Mouse (Mus musculus) NIH3T3 (cell line): ENCODE results near the gene Lrig1.

ENCODE experiments used
- DNase-seq: peaks from one replicate; pipeline ENCODE4 v3.0.0-alpha.2; 2012; ENCODE audit warnings: low read depth

Gene Lrig1

DNA sequence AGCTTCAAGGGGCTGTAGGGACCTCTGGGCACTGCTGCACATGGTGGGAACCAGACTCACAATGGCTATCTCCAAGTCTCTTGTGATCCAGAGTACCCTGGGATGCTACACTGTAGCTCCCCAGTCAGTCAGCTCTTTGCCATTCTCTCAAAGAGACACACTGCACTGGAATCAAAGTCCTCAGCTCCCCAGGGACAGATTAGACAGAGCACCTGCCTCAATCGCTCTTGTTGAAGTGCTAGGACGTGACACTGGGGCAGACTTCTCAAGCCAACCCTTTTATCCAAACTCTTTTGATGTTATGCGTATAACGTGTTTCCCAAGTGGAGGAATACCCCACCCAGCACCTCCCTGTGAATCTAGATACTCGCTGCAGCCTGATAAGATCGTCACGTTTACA lies 23.7 kb downstream of the Lrig1 start:
- DNase-seq, result no peak

DNA sequence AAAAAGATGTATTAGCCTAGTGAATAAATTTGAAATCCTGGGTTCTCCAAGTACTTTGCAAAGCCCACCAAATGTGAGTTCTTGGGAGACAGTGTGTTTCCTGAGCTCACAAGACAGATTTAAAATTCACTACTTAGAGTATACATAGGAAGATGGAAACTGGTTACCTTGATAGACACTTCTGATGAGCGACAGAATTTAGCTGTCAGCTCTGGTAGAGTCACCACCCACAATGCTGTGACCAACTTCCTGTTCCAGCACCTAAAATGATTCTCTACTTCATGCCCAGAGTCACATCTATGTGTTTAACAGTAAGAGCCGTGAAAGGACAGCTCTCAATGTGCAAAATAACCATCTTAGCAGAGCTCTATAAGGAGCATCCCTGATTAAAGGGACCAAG lies 27.5 kb downstream of the Lrig1 start:
- no peak for DNase-seq

DNA sequence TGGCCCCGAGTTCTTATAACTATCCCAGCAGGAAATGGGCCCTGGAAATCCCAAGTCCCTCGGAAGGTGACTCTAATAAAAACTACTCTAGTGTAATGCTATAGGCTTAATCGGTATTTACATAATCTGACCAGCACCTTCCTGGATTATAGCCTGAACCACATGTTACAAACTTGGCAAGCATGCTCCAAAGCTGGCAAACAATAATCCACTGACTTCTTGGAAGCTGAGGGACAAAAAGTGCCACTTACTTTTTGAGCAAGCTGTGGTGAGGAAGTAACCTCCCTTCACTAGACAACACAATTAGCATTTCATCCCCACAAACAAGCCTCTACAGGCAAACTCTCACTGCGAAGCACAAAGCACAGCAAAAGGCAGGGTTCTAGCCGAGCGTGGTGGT lies 30.6 kb downstream of the Lrig1 start:
- no peak for DNase-seq

DNA sequence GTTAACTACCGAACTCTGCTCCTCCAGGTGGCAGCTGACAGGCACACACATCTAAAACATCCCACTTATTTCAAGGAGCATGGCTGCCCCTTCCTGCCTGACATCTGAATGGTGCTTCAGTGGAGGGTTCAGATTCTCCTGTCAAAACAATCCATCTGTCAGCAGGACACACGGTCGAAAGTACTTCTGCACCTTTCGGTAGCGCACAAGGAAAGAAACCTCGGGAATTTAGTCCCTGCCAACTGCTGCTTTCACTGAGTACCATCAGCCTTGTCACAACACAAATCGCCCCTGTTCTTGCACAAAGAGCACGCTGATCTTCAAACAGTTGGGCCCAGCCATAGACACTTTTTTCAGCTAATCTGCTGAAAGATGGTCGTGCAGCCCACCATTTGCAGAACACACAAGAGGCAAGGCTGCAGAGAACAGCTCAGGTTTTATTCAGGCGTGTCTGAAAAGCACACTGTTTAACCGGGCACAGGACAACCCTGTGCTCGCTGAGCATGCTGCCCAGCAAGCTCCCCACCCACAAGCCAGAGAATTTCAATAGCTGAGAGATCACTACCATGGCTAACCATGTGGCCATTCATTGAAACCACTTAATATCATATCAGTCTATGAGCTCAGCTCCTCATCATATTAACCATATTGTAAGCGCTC lies 31.6 kb downstream of the Lrig1 start:
- DNase-seq, result no peak

DNA sequence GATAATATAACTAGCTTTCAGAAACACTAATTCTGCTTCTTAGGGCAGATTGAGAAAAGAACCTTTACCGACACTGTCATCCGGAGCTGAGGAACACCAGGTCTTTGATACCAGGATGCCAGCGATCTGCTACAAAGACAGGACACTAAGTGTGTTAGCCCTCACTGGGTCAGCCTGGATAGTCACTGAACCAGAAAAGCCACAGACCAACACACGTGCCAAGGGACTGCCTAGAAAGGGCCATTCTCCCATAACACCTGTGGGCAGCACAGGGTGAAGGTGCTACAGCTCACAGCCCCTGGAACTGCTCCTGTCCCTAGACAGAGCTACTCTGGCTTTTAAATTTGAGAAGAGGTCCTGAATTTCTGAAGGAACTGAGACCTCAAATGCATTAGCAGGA lies 32.8 kb downstream of the Lrig1 start:
- no peak for DNase-seq

DNA sequence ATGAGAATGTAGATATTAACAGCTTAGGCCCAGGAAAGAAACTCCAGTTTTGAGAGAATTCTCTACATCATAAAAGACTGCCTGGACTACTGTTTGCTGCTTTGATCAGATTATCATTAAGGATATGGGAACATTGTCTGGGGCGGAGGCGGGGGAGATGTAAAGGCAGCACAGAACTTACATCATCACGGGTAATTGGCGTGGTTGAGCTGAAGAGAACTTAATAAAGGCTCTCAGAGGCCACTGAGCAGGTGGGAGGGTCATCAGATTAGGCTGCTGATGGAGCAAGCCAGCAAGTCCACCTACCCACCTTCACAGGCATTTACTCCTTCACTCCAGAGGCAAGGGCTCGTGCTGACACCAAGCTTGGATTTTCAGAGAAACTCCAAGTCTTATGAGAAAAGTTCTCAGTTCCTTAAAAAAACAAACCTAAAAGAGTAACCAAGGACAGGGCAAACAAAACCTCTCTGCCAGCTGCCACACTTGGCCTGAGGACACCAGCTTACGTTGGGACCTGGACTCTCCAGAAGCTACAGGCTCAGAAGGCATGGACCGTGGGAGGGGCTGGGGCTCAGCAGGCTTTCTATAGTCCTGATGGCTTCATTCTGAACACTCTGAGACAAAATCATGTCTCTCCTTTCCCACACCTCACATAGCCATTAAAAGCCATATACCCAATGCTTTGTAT lies 33.4 kb downstream of the Lrig1 start:
- DNase-seq, result no peak

- no peak for DNase-seq
Measured at GRCm38 (mm10) chr6:94665677-94666076, 34.3 kb downstream of the Lrig1 start.

DNA sequence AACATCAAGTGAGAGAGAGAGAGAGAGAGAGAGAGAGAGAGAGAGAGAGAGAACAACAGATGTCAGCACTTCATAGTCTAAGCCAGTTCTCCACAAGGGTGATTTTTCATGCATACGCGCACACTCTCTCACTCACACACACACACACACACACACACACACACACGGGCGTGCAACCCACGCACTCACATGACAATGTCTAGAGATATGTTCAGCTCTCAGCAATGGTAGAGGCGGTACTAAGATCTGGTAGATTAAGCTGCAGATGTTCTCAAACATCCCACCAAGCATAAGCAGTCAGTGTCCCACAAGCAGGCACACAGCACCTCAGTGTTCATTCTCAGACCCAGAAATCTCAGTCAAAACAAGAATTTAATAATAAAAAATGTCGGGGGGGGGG lies 34.7 kb downstream of the Lrig1 start:
- peak; percentile 53 for DNase-seq

- no peak for DNase-seq
Measured at GRCm38 (mm10) chr6:94664000-94664399, 36.0 kb downstream of the Lrig1 start.

DNA sequence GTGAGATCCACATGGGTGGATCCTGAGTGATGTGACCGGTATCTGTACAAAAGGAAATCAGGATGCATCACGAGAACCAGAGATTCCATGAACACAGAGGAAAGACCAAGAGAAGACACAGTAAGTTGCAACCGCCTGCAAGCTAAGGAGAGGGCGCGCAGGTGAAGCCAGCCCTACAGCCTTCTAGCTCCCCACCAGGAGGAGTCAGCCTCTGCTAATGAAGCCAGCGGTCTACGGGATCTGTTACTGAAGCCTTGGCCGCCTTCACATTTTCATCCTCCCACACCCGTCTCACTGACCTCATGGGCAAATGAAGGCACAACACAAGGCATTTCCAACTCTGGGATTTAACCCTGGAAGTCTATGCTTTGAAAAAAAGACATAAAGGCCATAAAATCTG lies 38.0 kb downstream of the Lrig1 start:
- DNase-seq, result no peak

DNA sequence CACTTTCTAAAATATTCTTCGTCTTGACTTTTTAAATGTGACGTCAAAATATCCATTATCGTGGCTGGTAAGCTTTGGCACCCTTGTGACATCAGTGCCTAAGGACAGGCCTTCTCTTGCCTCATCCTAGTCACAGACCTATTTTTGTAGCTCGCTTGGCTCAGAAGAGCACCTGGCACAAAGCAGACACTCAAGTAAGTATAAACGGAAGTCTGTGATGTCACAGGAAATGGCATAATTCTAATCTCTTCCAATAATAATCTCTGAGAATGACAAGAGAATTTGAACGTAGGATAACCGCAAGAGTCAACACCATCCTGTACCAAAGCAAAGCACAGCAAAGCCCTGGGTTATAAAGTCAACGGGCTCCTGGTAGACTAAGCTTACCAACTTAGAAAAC lies 38.6 kb downstream of the Lrig1 start:
- no peak for DNase-seq

- DNase-seq, result no peak
Measured at GRCm38 (mm10) chr6:94659886-94660333, 40.0 kb downstream of the Lrig1 start.

DNA sequence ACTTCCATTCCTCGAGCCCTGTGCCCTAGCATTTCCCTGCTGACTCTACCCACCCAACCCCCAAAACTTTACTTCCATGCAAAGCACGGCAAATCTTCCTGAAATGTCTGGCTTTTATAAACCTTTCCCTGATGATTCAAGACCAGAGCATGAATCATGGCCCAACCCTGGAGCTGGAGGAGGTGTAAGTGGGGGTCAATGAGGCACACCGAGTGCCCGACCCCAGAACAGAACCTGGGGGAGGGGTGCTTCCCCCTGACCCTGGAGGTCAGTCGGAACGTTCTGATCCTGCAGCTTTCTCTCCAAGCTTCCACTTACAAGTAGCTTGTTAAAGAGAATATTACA lies 41.9 kb downstream of the Lrig1 start:
- peak; percentile 83 for DNase-seq

GRCm38 (mm10) chr6:94657204-94658135 lies 42.5 kb downstream of the Lrig1 start:
- DNase-seq, result peak; percentile 66

- peak; percentile 61 for DNase-seq
Measured at GRCm38 (mm10) chr6:94655818-94656478, 44.0 kb downstream of the Lrig1 start.

DNA sequence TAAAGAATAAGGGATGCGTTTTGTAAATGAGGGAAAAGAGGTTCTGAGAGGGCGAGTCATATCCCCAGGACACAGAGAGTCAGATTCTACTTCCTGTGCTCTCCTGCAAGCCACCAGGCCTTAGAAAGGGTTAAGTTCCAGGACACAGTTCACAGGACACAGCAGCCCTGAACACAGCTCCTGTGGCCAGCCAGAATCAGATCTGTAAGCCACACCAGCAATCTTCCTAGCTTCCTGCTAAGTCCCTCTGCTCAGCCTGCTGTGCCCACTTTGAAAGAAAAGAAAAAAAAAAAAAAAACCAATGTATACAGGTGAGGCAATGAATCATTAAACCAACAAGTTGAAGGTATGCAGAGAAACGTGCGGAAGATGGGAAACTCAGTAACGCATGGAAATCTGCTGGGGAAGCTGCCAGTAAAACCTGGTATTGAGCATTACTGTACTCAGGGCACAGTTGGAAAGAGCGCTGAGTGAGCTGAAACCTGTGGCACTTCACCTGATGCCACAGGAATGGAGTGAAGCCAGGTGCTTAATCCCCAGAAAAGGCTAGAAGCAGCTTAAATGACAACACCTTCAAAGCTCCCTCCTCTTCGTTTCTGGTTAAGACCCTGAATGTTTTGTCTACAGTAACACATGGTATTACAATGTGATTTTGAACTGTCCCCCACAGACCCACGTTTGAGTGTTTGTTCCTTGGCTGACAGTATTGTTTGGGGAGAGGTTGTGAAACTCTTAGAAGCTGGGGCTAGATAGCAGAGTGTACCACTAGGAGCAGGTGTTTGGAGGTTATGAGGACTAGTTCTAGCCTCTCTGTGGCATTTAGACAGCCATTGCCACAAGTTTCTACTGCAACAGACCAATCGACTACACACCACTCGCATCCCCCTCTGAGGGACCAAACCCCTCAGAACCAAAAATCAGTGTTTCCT lies 46.3 kb downstream of the Lrig1 start:
- DNase-seq, result no peak

DNA sequence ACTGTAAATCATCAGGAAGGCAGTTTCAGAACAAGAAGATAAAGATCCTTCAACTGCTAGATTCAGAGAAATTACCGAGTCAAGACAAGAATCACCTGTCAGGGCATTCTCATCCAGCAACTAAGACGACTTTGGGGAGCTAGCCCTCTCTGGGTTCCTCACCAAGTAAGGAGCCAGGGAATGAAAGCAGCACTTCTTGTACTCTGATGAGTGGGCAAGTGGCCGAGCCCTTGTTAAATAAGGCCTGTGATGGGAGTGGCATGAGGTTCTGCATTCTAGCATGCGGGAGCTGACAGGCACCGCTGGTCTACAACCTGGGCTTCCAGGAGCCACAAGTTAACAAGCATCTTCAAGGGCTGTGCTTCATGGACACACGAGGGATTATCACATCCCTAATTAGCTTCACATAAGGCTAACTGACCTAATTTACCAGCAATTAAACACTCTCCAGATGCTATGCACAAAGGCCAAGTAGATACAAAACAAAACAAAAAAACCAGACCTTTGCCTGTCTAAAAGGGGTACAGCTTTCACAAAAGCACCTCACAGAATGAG lies 47.2 kb downstream of the Lrig1 start:
- DNase-seq, result no peak

DNA sequence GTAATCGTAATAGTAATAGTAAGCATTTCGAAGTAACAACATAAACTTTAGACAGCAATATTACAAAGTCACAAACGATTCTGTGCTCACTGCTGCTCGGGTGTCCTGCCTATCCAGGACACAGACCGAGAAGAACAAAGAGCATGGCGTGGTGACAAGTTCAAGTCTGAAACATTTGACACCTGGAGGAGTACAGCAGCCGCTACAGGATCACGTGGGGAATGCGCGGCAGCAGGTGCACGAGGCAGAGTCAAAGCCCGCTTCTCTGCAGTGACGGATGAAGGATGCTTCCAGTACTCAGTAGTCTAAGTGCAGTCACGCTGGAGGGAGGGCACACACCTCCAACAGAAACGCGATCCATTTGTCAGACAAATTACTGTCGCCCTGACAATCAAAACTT lies 48.4 kb downstream of the Lrig1 start:
- DNase-seq, result no peak

DNA sequence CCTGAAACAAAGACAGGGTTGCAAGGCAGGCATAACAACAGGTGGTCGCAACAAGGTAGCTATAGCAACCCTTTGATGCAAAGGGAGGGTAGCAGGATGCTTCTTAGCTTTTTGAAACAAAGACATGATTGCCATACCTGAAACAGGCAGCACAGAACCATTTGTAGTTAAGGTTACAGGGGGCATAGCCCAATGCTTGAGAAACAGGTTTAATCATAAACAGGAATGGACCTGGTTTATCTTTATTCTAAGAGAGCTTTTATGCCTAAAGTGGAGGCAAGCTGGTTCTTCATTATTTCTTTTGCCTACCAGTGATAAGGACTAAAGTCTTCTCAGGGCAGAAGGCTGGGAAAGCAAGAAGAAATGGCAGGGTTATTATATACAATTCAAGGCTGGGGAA lies 50.3 kb downstream of the Lrig1 start:
- no peak for DNase-seq

GRCm38 (mm10) chr6:94648496-94648895 lies 51.5 kb downstream of the Lrig1 start:
- DNase-seq, result peak; percentile 60
